In genomic region chr3:121814413-121814864, GRCm38 (mm10) we compare ENCODE assay signal across 8 mouse cellular contexts. TPM values are rescaled to one million over a fixed set of nuclear protein-coding genes. Genes with fewer than 3 reads are reported as not detected.
DNase-seq lines count a peak whose midpoint lies in the region; ATAC-seq and TF ChIP-seq lines count a peak whose summit lies in the region.

No protein-coding gene starts in this region.

- ATAC-seq in limb, embryonic 15.5 days (ENCODE audit: insufficient number of reproducible peaks, low FRiP score, low TSS enrichment, low read depth): 0 out of 2 replicates have a peak, but pooled peaks have one; percentile 10
- peak; percentile 17 for ATAC-seq in neutrophil, adult 5-6 weeks (ENCODE audit: extremely low read depth, insufficient number of reproducible peaks, low FRiP score, poor library complexity, severe bottlenecking)

- H3K9ac ChIP-seq in limb, embryonic 15.5 days: peak overlapping the region; percentile 92

- H3K9me3 ChIP-seq in hindbrain, embryonic 10.5 days: no peaks in the 10 kb centered on the region
- no peaks in the 10 kb centered on the region for H3K9me3 ChIP-seq in limb, embryonic 15.5 days

- no peaks in the 10 kb centered on the region for H3K36me3 ChIP-seq in hindbrain, embryonic 10.5 days
- H3K36me3 ChIP-seq in limb, embryonic 15.5 days: no peaks in the 10 kb centered on the region

- H3K27me3 ChIP-seq in hindbrain, embryonic 10.5 days (ENCODE audit: insufficient read depth, poor library complexity, severe bottlenecking): no peaks in the 10 kb centered on the region
- no peaks in the 10 kb centered on the region for H3K27me3 ChIP-seq in limb, embryonic 15.5 days

- peak overlapping the region; percentile 78 for H3K27ac ChIP-seq in bone marrow macrophage, adult 2 months (ENCODE audit: insufficient read depth, low read depth, low read length)
- H3K27ac ChIP-seq in hindbrain, embryonic 10.5 days: peak overlapping the region; percentile 97
- peak overlapping the region; percentile 99 for H3K27ac ChIP-seq in limb, embryonic 15.5 days

- TF ChIP-seq CTCF in bone marrow macrophage, adult 2 months (IDR thresholded peaks at IDR 0.05; ENCODE audit: low read depth, low read length): no peak

- WGBS in hindbrain, embryonic 10.5 days: under 1% methylated on average over 28 of the region's 28 CpGs
- under 1% methylated on average over 28 of the region's 28 CpGs for WGBS in limb, embryonic 15.5 days

- TF ChIP-seq POLR2A in bone marrow macrophage, adult 2 months (IDR thresholded peaks at IDR 0.05; ENCODE audit: borderline replicate concordance, low read depth, low read length): no peak

- H3K4me3 ChIP-seq in bone marrow macrophage, adult 2 months (ENCODE audit: insufficient read depth, low read length): peak overlapping the region; percentile 90
- H3K4me3 ChIP-seq in hindbrain, embryonic 10.5 days: peak overlapping the region; percentile 90
- peak overlapping the region; percentile 95 for H3K4me3 ChIP-seq in limb, embryonic 15.5 days

- peak; percentile 32 for DNase-seq in embryo, embryonic 11.5 days (ENCODE audit: low read depth, low spot score)
- DNase-seq in embryo, embryonic 11 days: no peak
- no peak for DNase-seq in hindbrain, embryonic 10.5 days (ENCODE audit: low spot score)
- no peak for DNase-seq in Muller cell, postnatal 12 days (ENCODE audit: inconsistent ontology term)
- no peak for DNase-seq in cerebellum, postnatal 4 days (ENCODE audit: low spot score in 2 of 2)

- H3K4me2 ChIP-seq in limb, embryonic 15.5 days: peak overlapping the region; percentile 65

- peaks cover 23% of the 10 kb centered on the region for H3K4me1 ChIP-seq in bone marrow macrophage, adult 2 months (ENCODE audit: control insufficient read depth, insufficient read depth, low read length)
- peaks cover 20% of the 10 kb centered on the region for H3K4me1 ChIP-seq in hindbrain, embryonic 10.5 days (replicated peaks)
- H3K4me1 ChIP-seq in limb, embryonic 15.5 days: peaks cover 14% of the 10 kb centered on the region; the same call in 1 of the 2 replicates

RNA-seq across cellular contexts. Expression of gene Abcd3, which starts 0.7 kb away (rescaled TPM):
- 18.7 and 19.3 TPM in 2 replicates for polyA plus RNA-seq in bone marrow macrophage, adult 2 months (2012; ENCODE audit: insufficient read depth, insufficient read length, missing spikeins)
- 39.1 and 39.9 TPM in 2 replicates for polyA plus RNA-seq in hindbrain, embryonic 10.5 days (2016; fragmentation: Nextera tagmentation; extraction: Ambion mirVana)
- polyA plus RNA-seq in limb, embryonic 15.5 days (2015; fragmentation: Nextera tagmentation; extraction: Ambion mirVana): 52.8 and 60.9 TPM in 2 replicates
- 11.2 and 13.4 TPM in 2 replicates for total RNA-seq in neutrophil, adult 5-6 weeks (2017)
